Mouse (Mus musculus) midbrain, postnatal 0 days (tissue): ENCODE data around the gene Il9. TPM values are rescaled to one million over a fixed set of nuclear protein-coding genes. Genes with fewer than 3 reads are reported as not detected.

Experiments
- ATAC-seq: fragments of 200-750 bp; cut with Nextera tagmentation; 2 replicates; pipeline ENCODE4 v1.8.0; 2017; ENCODE audit warnings: moderate number of reproducible peaks, mild to moderate bottlenecking, moderate TSS enrichment, moderate library complexity; ENCODE audit not compliant: low FRiP score
- DNase-seq: peaks from one replicate; pipeline ENCODE4 v3.0.0-alpha.2; 2015; ENCODE audit warnings: low spot score
- H3K27ac ChIP-seq: fragments of 300-500 bp; sonication (generic); 2 replicates; pipeline ENCODE4 v1.5.1; 2014; ENCODE audit warnings: low read depth, mild to moderate bottlenecking, low read length, mixed read lengths
- H3K27me3 ChIP-seq: fragments of 300-500 bp; sonication (generic); 2 replicates; pipeline ENCODE4 v1.6.1; 2014; ENCODE audit warnings: low read length, control low read depth, mixed read lengths; ENCODE audit not compliant: insufficient read depth
- H3K36me3 ChIP-seq: fragments of 300-500 bp; sonication (generic); 2 replicates; pipeline ENCODE4 v1.6.1; 2014; ENCODE audit warnings: low read length, control low read depth, mixed read lengths; ENCODE audit not compliant: insufficient read depth
- H3K4me1 ChIP-seq: fragments of 300-500 bp; sonication (generic); 2 replicates; pipeline ENCODE4 v1.6.1; 2014; ENCODE audit warnings: mild to moderate bottlenecking, control low read depth, antibody characterized with exemption, low read length, mixed read lengths; ENCODE audit not compliant: insufficient read depth
- H3K4me2 ChIP-seq: fragments of 300-500 bp; sonication (generic); 2 replicates; pipeline ENCODE4 v1.6.1; 2014; ENCODE audit warnings: low read depth, mild to moderate bottlenecking, low read length, mixed read lengths; ENCODE audit not compliant: poor library complexity, severe bottlenecking
- H3K4me3 ChIP-seq: fragments of 300-500 bp; sonication (generic); 2 replicates; pipeline ENCODE4 v1.5.1; 2014; ENCODE audit warnings: low read depth, mild to moderate bottlenecking, low read length, moderate library complexity
- H3K9ac ChIP-seq: fragments of 300-500 bp; sonication (generic); replicated peaks from 2 replicates; pipeline ENCODE4 v1.6.1; 2014; ENCODE audit warnings: mild to moderate bottlenecking, low read length, moderate library complexity, mixed read lengths; ENCODE audit not compliant: poor library complexity, severe bottlenecking
- H3K9me3 ChIP-seq: fragments of 300-500 bp; sonication (generic); 2 replicates; pipeline ENCODE4 v1.6.1; 2016; ENCODE audit warnings: low read length, control low read depth
- CTCF ChIP-seq: IDR thresholded peaks from 2 replicates; pipeline ENCODE4 v1.5.1; 2016; ENCODE audit warnings: antibody characterized with exemption, mild to moderate bottlenecking
- WGBS: fragments of 180-500 bp; shearing (Covaris S2); extraction: QIAGEN DNeasy Blood & Tissue Kit; methylation state at CpG from one replicate; pipeline ENCODE4 v1.1.7; 2014; 5-methylcytosine and 5-hydroxymethylcytosine counted together
- polyA plus RNA-seq: library from polyadenylated mRNA; unstranded; fragments of >200 nt; fragmentation: Nextera tagmentation; extraction: Ambion mirVana; gene quantifications from 2 replicates; pipeline ENCODE4 v1.2.1, GENCODE M21; 2015
- total RNA-seq: library from RNA; depleted of rRNA; stranded (reverse); fragments of >200 nt; gene quantifications from 2 replicates; pipeline ENCODE4 v1.2.3, GENCODE M21; 2014

The Il9 gene
- total and polyA plus RNA-seq, 2 experiments from 2014 or later, result not detected

GRCm38 (mm10) chr13:56522821-56523167 is 40.7 kb upstream of the Il9 start:
- H3K4me1 ChIP-seq, result no peaks in the 10 kb centered on the region
- no peak for TF ChIP-seq CTCF
- H3K36me3 ChIP-seq, result no peaks in the 10 kb centered on the region
- peak overlapping the region; percentile 97 for H3K4me2 ChIP-seq
- H3K27me3 ChIP-seq, result no peaks in the 10 kb centered on the region
- no peaks in the 10 kb centered on the region for H3K9me3 ChIP-seq
- DNase-seq, result no peak
- ATAC-seq, result peak; percentile 45; the same call in 1 of the 2 replicates
- H3K27ac ChIP-seq, result no peak overlapping the region; the same call in 1 of the 2 replicates
- 2% methylated on average over 8 of the region's 8 CpGs for WGBS
- H3K4me3 ChIP-seq, result peak overlapping the region; percentile 66
- H3K9ac ChIP-seq, result peak overlapping the region; percentile 57

- DNase-seq (peak; percentile 89), ATAC-seq (peak; percentile 92)
- H3K36me3 ChIP-seq, result no peaks in the 10 kb centered on the region
- H3K9ac ChIP-seq, result peak within 1 kb of the TSS; percentile 57
- peak within 1 kb of the TSS; percentile 66 for H3K4me3 ChIP-seq
- no peaks in the 10 kb centered on the region for H3K9me3 ChIP-seq
- under 1% methylated on average over 54 of the region's 56 CpGs for WGBS
- TF ChIP-seq CTCF, result no peak
- peak within 1 kb of the TSS; percentile 97 for H3K4me2 ChIP-seq
- H3K27ac ChIP-seq, result peak within 1 kb of the TSS; percentile 21
- H3K27me3 ChIP-seq, result no peaks in the 10 kb centered on the region
- H3K4me1 ChIP-seq, result no peaks in the 10 kb centered on the region
Measured at GRCm38 (mm10) chr13:56522081-56522820, 40.2 kb upstream of the Il9 start, which contains the start of gene Fbxl21. Fbxl21 (plus strand) TSS chr13:56522472.

DNA sequence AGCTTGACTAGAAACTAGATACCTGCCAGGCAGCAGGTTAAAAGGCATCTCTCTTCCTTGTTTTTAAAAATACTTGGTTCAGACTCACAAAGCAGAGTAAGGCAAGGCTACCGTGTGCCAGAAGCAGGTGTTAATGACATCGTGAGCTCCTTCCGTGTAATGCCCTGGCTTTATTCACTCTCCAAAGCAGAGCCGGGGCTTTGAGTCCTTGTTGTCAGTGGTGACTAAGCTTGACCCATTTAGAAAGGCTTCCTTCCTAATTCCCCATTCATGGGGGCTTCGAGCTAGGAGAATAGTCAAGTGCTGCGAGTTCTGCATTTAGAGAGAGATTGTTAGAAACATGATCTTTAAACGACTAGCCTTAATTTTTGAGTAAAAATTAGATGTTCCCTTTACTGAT is 34.8 kb upstream of the Il9 start:
- WGBS, result 16% methylated on average over 7 of the region's 7 CpGs

GRCm38 (mm10) chr13:56516311-56516710 is 34.3 kb upstream of the Il9 start:
- H3K4me1 ChIP-seq, result no peaks in the 10 kb centered on the region; the same call in 1 of the 2 replicates
- no peak overlapping the region for H3K27ac ChIP-seq
- ATAC-seq (no peak), DNase-seq (peak; percentile 41)
- TF ChIP-seq CTCF, result no peak
- no peak overlapping the region for H3K4me2 ChIP-seq
- no peak overlapping the region for H3K4me3 ChIP-seq
- no peaks in the 10 kb centered on the region for H3K27me3 ChIP-seq
- no peaks in the 10 kb centered on the region for H3K36me3 ChIP-seq
- H3K9me3 ChIP-seq, result no peaks in the 10 kb centered on the region
- WGBS, result 56% methylated on average over 4 of the region's 4 CpGs
- H3K9ac ChIP-seq, result no peak overlapping the region

More for the DNA sequence above, 34.8 kb upstream of the Il9 start:
- Histone ChIP-seq H3K27me3 (no peaks in the 10 kb centered on the region), H3K4me1 (no peaks in the 10 kb centered on the region; the same call in 1 of the 2 replicates), H3K4me3 (no peak overlapping the region), H3K4me2 (no peak overlapping the region), H3K36me3 (no peaks in the 10 kb centered on the region), H3K27ac (no peak overlapping the region), H3K9me3 (no peaks in the 10 kb centered on the region), H3K9ac (no peak overlapping the region)
- DNase-seq (peak; percentile 5), ATAC-seq (no peak)
- TF ChIP-seq CTCF, result no peak

GRCm38 (mm10) chr13:56513595-56513994 is 31.5 kb upstream of the Il9 start:
- Histone ChIP-seq H3K27me3 (no peaks in the 10 kb centered on the region), H3K4me1 (no peaks in the 10 kb centered on the region; the same call in 1 of the 2 replicates), H3K36me3 (no peaks in the 10 kb centered on the region), H3K27ac (no peak overlapping the region), H3K4me3 (no peak overlapping the region), H3K9ac (no peak overlapping the region), H3K9me3 (no peaks in the 10 kb centered on the region), H3K4me2 (no peak overlapping the region)
- TF ChIP-seq CTCF, result no peak
- DNase-seq, result no peak
- ATAC-seq, result no peak

DNA sequence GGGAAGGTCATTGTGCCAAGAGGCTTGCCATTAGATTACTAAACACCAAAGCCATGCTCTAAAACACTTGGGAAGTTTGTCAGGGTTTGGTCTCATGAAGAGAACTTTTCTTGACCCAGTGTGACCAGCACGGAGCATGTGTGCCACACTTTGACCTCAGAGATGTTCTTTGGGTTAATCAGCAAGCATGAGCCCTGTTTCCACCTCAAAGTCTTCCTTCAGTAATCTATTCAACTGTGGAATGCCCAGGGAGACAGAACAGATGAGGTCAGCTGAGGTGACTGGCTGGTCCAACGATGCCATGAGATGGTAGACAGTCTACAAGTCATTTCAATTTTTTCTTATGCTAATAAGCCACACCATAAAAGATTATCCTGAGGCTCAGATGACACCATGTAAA is 27.8 kb upstream of the Il9 start:
- Histone ChIP-seq H3K9ac (no peak overlapping the region), H3K36me3 (no peaks in the 10 kb centered on the region), H3K4me1 (no peaks in the 10 kb centered on the region), H3K27ac (no peak overlapping the region), H3K27me3 (no peaks in the 10 kb centered on the region), H3K4me2 (no peak overlapping the region), H3K4me3 (no peak overlapping the region), H3K9me3 (no peaks in the 10 kb centered on the region)
- DNase-seq, result no peak
- ATAC-seq, result no peak
- 80% methylated on average over 2 of the region's 2 CpGs for WGBS
- TF ChIP-seq CTCF, result no peak
